Mouse (Mus musculus) Patski (cell line): ENCODE measurements at regions not wholly inside any gene's neighbourhood (a gene's known extent, or its start where the extent isn't known, plus 50 kb on each side); places are given as distances from the start of the nearest gene placed in this dataset.

Experiments
- ATAC-seq: fragments of 100-300 bp; one replicate; pipeline ENCODE4 v1.8.0; 2021
- CTCF ChIA-PET: fragments of 350-600 bp; sonication (Branson Sonifier 250); formaldehyde crosslinking; loops from one replicate; lab custom pipeline; 2022; ENCODE audit warnings: inconsistent platforms; lab: Charles Lee
- POLR2A ChIA-PET: fragments of 350-600 bp; sonication (Branson Sonifier 250); formaldehyde crosslinking; loops from one replicate; lab custom pipeline; 2022; ENCODE audit warnings: antibody characterized with exemption, inconsistent platforms; lab: Charles Lee
- DNase-seq: peaks from one replicate; pipeline ENCODE4 v3.0.0-alpha.2; 2011; ENCODE audit warnings: low read depth, low spot score
- H3K27me3 ChIP-seq: fragments of 371-371 bp; one replicate; pipeline ENCODE4 v1.5.1; 2021
- CTCF ChIP-seq: fragments of 100-300 bp; IDR thresholded peaks from one replicate; pipeline ENCODE4 v1.5.1; 2021
- in situ Hi-C: fragments of 300-500 bp; cut with MboI; formaldehyde crosslinking; loops from 3 replicates; pipeline ENCODE4 v1.11.1; 2018; ENCODE audit warnings: low pct_unique_long_range_greater_than_20kb, mixed read lengths

DNA sequence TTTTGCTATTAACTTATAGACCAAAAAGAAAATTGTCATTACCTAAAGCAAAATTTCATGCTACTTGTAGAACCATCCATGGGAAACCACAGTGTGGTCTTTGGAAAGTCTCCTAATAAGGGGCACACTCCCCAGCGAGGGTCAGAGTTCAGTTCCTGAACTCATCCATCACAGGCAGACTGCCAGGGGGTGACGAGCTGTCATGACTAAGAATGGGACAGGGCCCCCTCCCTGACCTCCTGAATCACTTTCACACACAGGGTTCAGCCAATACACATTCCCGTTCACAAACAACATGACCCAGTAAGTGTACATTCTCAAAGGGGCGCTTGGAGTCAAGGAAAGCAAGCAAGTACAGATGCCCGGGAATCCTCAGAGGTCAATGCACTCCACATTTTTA, 437.5 kb upstream of the Adgrl4 start:
- no peak for DNase-seq
- H3K27me3 ChIP-seq, result no peaks in the 10 kb centered on the region
- no peak for ATAC-seq
- ChIA-PET CTCF (interaction anchor here (1.0 kb wide), 1 partner anchor 10 kb away, joined by 3 read pairs; no protein-coding TSS in a partner anchor), POLR2A (interaction anchor here (0.6 kb wide), 1 partner anchor 259 kb away, joined by 4 read pairs; no protein-coding TSS in a partner anchor)
- in situ Hi-C loops, result loop anchor here (10.0 kb wide), 1 partner anchor 615 kb away; no protein-coding TSS in a partner anchor
- TF ChIP-seq CTCF, result no peak

DNA sequence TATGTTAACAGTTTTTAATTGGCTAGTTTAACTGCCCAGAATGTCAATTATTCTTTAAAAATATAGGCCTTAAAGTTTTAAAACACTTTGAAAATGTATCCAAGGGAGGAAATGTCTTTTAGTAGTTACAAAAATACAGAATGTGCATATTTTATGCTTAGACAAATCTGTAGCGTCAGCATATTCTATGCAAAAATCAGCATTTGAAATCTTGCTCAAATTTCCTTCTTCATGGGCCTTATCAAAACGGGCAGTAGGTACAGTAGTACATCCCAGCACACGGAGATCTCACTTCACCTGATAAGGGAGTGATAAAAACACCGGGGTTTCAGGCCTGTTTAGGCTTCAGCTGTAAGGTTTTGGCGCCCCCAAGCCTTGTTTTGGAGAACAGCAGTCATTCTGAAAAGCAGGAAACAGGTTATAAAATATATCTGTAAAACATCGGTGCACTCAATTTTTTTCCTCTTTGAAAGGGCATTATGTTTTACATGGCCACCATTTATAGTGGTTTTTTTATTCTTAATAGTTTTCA, 435.7 kb upstream of the Adgrl4 start:
- ATAC-seq (peak; percentile 51), DNase-seq (no peak)
- in situ Hi-C loops, result loop anchor here (10.0 kb wide), 1 partner anchor 617 kb away; no protein-coding TSS in a partner anchor
- POLR2A ChIA-PET, result no interaction called here
- TF ChIP-seq CTCF, result peak; percentile 90
- no peaks in the 10 kb centered on the region for H3K27me3 ChIP-seq
- CTCF ChIA-PET, result interaction anchor here (1.6 kb wide), 1 partner anchor 617 kb away, joined by 6 read pairs; no protein-coding TSS in a partner anchor

DNA sequence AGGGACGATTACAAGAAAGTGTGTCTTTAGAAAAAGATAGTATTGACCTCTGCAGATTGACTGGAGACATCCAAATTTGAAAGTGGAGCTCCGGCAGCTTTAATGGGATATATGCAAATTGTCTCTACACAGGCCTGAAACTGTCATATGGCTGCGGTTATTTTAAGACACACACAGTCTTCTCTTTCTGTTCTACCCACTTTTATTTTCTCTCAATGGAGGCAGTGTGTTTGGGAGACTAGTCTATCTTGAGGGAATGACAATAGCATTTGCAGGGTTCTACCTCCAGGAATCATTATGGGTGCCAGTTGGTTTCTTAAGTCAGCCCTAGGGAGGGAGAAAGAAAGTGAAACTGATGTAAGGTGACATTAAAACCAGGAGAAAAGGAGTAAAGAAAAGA, 434.2 kb upstream of the Adgrl4 start:
- no peak for DNase-seq
- no peak for ATAC-seq
- no peaks in the 10 kb centered on the region for H3K27me3 ChIP-seq
- no peak for TF ChIP-seq CTCF
- in situ Hi-C loops, result loop anchor here (10.0 kb wide), 1 partner anchor 619 kb away; no protein-coding TSS in a partner anchor
- ChIA-PET POLR2A (no interaction called here), CTCF (no interaction called here)

DNA sequence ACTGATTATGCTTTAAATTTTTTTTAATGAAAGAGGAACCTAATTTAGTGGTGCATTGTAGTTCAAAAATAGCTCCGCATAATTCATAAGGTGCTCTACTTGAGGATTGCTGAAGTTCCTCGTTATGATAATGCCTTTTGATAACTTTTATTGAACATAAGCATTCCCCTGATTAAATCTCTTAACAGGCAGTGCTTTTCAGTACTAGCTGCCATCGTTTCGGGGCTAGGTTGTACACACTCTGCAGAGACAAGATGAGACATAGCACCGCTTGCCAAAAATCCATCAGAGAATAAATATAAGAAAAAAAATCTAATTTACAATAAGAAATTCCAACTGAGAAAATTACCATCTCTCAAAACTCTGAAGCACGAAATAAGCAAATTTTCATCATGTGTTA, 433.7 kb upstream of the Adgrl4 start:
- CTCF ChIA-PET, result no interaction called here
- in situ Hi-C loops, result loop anchor here (10.0 kb wide), 1 partner anchor 619 kb away; no protein-coding TSS in a partner anchor
- POLR2A ChIA-PET, result no interaction called here

DNA sequence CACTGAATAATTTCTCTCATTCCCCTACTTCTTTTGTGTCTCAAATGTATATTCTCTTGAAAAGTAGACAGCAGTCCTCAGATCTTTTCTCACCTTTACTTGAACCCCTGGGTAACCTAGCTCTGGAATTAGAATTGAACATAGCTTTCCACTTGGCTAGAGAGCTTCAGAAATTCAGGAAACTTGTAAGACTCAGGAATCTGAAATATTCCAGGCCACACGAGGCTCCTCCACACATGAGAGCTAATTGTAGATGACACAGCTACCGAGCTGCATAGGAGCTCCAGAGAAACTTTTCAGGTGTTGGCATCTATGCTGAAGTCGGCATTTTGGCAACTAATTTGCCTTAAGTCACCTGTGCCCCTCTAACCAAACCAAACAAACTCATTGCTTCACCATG, 417.7 kb upstream of the Adgrl4 start:
- TF ChIP-seq CTCF, result no peak
- POLR2A ChIA-PET, result no interaction called here
- CTCF ChIA-PET, result interaction anchor here (1.3 kb wide), 1 partner anchor 22 kb away, joined by 3 read pairs; no protein-coding TSS in a partner anchor
- DNase-seq (peak; percentile 20), ATAC-seq (peak; percentile 98)
- H3K27me3 ChIP-seq, result no peaks in the 10 kb centered on the region
- in situ Hi-C loops, result no loop called here

More for the DNA sequence above, 433.7 kb upstream of the Adgrl4 start:
- no peak for TF ChIP-seq CTCF
- ATAC-seq (no peak), DNase-seq (no peak)
- H3K27me3 ChIP-seq, result no peaks in the 10 kb centered on the region

DNA sequence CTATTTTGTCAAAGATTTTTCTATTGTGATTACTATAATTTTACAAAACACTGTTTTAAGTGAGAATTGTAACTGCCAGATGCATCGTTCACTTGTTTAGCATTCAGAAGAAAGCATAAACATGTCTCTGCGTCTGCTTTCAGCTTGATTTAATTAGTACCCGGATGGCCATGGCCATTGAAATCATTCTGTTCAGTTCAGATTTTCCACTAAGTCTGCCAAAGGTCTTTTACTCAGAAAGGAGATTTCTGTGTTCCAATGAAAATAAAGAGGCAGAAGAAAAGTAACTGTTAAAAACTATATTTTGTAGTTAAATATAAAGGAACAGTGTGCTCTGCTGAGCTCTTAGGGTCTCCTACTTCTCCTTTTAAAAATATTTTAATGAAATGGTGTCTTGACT, 380.2 kb upstream of the Adgrl4 start:
- CTCF ChIA-PET, result no interaction called here
- no peak for DNase-seq
- POLR2A ChIA-PET, result no interaction called here
- H3K27me3 ChIP-seq, result no peaks in the 10 kb centered on the region
- in situ Hi-C loops, result no loop called here
- no peak for ATAC-seq
- no peak for TF ChIP-seq CTCF

DNA sequence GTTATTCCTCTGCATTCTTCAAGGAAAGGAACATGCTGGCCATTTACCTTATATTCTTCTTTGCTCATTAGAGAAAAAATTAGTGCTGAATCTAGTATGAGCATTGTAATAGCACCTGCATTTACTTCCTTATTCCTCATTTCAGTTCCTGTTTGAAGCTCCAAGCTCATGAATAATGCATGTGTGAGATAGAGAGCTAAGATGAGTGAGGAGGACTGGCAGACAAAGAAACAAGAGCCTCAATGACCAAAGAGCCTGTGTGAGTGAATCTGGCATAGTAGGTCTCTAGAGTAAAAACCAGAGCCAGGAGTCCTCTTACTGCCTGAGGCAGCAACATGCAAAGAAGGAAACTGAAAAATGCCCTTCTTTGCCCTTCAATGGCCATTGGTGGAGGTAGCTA, 365.4 kb upstream of the Adgrl4 start:
- TF ChIP-seq CTCF, result no peak
- ATAC-seq (no peak), DNase-seq (no peak)
- in situ Hi-C loops, result no loop called here
- ChIA-PET POLR2A (no interaction called here), CTCF (interaction anchor here (1.2 kb wide), 1 partner anchor 21 kb away, joined by 3 read pairs; no protein-coding TSS in a partner anchor)
- H3K27me3 ChIP-seq, result no peaks in the 10 kb centered on the region

DNA sequence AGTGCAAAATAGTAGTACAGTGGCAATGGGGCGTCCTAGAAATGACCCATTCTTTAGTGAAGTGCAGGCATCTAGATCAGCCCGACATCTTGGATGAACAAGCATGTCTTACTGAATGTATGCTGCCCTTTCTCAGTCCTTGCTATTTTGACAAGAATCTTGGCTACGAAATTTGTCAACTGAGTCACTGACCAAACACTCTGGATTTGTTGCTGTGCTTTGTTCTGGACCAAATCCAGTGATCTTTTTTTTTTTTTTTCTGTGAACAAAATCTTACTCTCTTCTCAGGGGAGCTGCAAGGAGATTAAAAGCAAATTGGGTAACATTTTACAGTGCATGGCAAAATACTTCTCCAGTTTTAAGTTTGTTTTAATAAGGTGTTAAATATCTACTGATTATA, 320.9 kb upstream of the Adgrl4 start:
- POLR2A ChIA-PET, result no interaction called here
- no peak for TF ChIP-seq CTCF
- DNase-seq (no peak), ATAC-seq (peak; percentile 48)
- in situ Hi-C loops, result no loop called here
- CTCF ChIA-PET, result interaction anchor here (1.0 to 1.8 kb wide), 2 partner anchors 11 to 21 kb away, joined by 3 to 4 read pairs; no protein-coding TSS in a partner anchor
- H3K27me3 ChIP-seq, result no peaks in the 10 kb centered on the region

DNA sequence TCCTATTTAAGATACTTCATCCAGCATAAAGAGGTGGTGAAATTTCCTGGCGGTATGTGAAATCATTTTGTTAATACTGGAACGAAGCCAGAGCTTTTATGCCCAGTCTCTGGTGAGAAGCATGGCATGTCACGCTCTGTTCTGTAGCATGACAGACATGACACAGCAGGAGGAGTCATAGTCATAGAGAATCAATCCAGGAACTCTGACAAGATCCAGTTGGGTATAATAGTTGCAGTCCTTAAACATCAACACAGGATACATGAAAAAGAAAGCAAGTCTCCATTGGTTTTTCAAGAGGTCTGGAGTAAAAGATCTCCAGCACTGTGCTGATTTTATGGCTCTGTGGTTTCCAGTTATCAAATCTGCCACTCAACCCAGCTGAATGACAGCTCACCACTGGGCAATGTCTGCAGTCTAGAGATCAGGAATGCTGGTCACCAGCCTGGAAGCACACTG, 320.1 kb upstream of the Adgrl4 start:
- ChIA-PET CTCF (no interaction called here), POLR2A (no interaction called here)
- no peaks in the 10 kb centered on the region for H3K27me3 ChIP-seq
- TF ChIP-seq CTCF, result no peak
- DNase-seq (no peak), ATAC-seq (peak; percentile 49)
- in situ Hi-C loops, result no loop called here

DNA sequence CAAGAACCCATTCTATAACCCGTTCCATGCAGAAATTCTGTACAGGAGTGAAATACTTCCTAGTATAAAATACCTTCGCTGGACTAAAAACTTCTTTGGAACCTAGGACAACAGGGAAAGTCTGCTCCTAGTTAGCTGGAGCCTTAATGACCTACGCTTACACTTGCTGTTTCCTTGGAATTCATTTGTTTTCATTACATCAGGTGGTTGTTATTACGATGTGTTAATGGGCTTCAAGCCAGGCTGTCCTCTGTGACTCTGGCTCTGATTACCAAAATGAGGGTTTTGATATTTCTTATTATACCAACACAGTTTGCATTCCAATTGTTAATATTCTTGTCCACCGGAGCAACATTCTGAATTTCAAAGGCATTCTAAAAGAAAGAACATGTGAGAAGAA, 313.6 kb upstream of the Adgrl4 start:
- H3K27me3 ChIP-seq, result no peaks in the 10 kb centered on the region
- CTCF ChIA-PET, result interaction anchor here (1.1 to 1.3 kb wide), 3 partner anchors 10 to 46 kb away, joined by 3 read pairs; no protein-coding TSS in a partner anchor
- DNase-seq, result no peak
- in situ Hi-C loops, result no loop called here
- TF ChIP-seq CTCF, result no peak
- POLR2A ChIA-PET, result no interaction called here
- no peak for ATAC-seq

DNA sequence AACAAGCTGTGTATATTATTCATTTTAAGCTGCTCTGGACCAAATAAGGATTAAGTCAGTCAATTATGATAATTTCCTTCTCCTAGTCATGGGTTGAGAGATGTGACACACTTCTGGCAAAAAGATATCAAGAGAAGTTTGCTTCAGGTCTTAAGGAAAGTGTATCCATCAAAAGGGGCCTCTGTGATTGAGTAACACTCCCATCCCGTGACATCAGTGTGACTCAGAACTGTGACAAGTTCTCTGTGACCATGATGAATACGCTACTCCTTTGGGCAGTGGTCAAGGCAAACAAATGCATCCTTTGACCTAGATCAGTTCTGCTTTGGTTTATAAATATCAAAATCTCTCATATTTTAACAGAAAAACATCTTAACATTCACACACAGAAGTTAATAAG, 290.8 kb upstream of the Adgrl4 start:
- DNase-seq (no peak), ATAC-seq (no peak)
- POLR2A ChIA-PET, result no interaction called here
- H3K27me3 ChIP-seq, result no peaks in the 10 kb centered on the region
- CTCF ChIA-PET, result no interaction called here
- TF ChIP-seq CTCF, result no peak
- in situ Hi-C loops, result no loop called here
